Mouse (Mus musculus) heart, postnatal 0 days (tissue): ENCODE results near the gene 1810046K07Rik.

Experiments
- CTCF ChIP-seq: IDR thresholded peaks from 2 replicates; pipeline ENCODE4 v1.5.1; 2016; ENCODE audit warnings: antibody characterized with exemption, control low read depth, low read depth
- EP300 ChIP-seq: IDR thresholded peaks from 2 replicates; pipeline ENCODE4 v1.6.1; 2016; ENCODE audit warnings: antibody characterized with exemption, low read depth

DNA sequence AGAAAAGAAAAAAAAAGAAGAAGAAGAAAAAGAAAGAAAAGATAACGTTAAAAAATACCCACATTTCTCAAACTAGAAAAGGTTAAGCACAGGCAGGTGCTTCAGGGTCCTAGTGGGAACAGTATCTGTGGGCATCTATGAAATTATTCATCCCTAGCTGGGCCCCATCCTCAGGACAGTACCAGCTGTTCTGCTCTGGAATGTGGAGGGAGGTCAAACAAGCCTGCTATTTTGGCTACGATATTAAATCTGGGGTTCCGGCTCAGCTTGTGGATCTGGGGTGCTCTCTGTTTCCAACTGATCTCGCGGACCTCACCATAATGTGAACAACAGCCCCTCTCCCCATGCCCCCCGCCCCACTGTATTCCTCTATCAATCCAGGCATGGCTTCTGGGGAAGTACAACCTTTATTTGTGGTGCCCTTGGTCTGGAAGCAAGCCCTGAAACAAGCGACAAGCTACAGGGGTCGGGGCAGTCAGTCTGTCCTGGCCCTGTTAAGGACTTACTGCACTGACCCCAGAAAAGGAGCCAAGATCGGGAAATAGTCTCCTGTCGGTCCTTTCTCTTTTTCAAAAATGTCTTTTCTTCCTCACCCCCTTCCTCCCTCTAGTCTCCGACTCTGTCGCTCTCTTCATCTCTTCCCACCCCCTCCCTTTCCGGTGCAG is 50.8 kb downstream of the 1810046K07Rik start:
- no peak for TF ChIP-seq CTCF
- no peak for TF ChIP-seq EP300
